Mouse (Mus musculus) kidney, embryonic 16.5 days (tissue): Measurements from ENCODE around the gene Lgals3bp. TPM values are rescaled to one million over a fixed set of nuclear protein-coding genes. Genes with fewer than 3 reads are reported as not detected.
A peak's percentile ranks its signal among the peaks of the same experiment; 100 is the strongest.

Experiments used
- ATAC-seq: fragments of 200-750 bp; cut with Nextera tagmentation; 2 replicates; pipeline ENCODE4 v1.8.0; 2017; ENCODE audit warnings: moderate TSS enrichment; ENCODE audit not compliant: low FRiP score, low TSS enrichment
- H3K27ac ChIP-seq: fragments of 300-500 bp; sonication (generic); 2 replicates; pipeline ENCODE4 v1.5.1; 2014; ENCODE audit warnings: low read length
- H3K27me3 ChIP-seq: fragments of 300-500 bp; sonication (generic); 2 replicates; pipeline ENCODE4 v1.6.1; 2014; ENCODE audit warnings: low read length, control low read depth, mixed read lengths; ENCODE audit not compliant: insufficient read depth
- H3K36me3 ChIP-seq: fragments of 300-500 bp; sonication (generic); 2 replicates; pipeline ENCODE4 v1.6.1; 2014; ENCODE audit warnings: low read length, control low read depth, mixed read lengths; ENCODE audit not compliant: insufficient read depth
- H3K4me1 ChIP-seq: fragments of 300-500 bp; sonication (generic); 2 replicates; pipeline ENCODE4 v1.6.1; 2014; ENCODE audit warnings: low read length, control low read depth, mixed read lengths; ENCODE audit not compliant: insufficient read depth
- H3K4me2 ChIP-seq: fragments of 300-500 bp; sonication (generic); replicated peaks from 2 replicates; pipeline ENCODE4 v1.6.1; 2014; ENCODE audit warnings: low read depth, low read length
- H3K4me3 ChIP-seq: fragments of 300-500 bp; sonication (generic); 2 replicates; pipeline ENCODE4 v1.5.1; 2014; ENCODE audit warnings: mild to moderate bottlenecking, low read length
- H3K9ac ChIP-seq: fragments of 300-500 bp; sonication (generic); replicated peaks from 2 replicates; pipeline ENCODE4 v1.6.1; 2014; ENCODE audit warnings: low read length
- H3K9me3 ChIP-seq: fragments of 300-500 bp; sonication (generic); 2 replicates; pipeline ENCODE4 v1.6.1; 2016; ENCODE audit warnings: low read length, control low read depth
- WGBS: fragments of 180-500 bp; shearing (Covaris S2); extraction: QIAGEN DNeasy Blood & Tissue Kit; methylation state at CpG from one replicate; pipeline ENCODE4 v1.1.7; 2014; 5-methylcytosine and 5-hydroxymethylcytosine counted together
- polyA plus RNA-seq: library from polyadenylated mRNA; unstranded; fragments of >200 nt; fragmentation: Nextera tagmentation; extraction: Ambion mirVana; gene quantifications from 2 replicates; pipeline ENCODE4 v1.2.1, GENCODE M21; 2015

Gene Lgals3bp
- polyA plus RNA-seq, 1 experiment from 2014 or later: 14.9 TPM

DNA sequence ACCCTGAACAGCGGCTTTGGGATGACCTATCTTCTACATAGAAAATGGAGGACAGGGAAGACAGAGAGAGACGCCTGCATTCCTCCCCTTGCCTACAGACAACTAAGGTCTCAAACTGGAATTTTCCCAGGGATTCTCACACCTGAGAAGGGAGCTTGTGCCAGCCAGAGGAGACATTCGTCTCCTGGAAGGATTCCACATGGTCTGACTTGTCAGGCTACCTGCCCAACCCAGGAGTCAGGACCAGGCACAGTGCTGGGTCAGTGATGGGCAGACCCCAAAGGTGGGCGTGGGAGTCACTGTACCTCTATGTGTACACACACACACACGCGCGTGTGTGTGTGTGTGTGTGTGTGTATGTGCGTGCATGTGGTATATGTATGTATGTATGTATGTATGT, 3.4 kb upstream of the Lgals3bp start:
- Histone ChIP-seq H3K27ac (no peak overlapping the region; the same call in 1 of the 2 replicates), H3K9me3 (no peaks in the 10 kb centered on the region), H3K4me3 (no peak overlapping the region), H3K9ac (no peak overlapping the region), H3K27me3 (no peaks in the 10 kb centered on the region), H3K36me3 (peaks cover 37% of the 10 kb centered on the region), H3K4me1 (peaks cover 40% of the 10 kb centered on the region), H3K4me2 (no peak overlapping the region)
- no peak for ATAC-seq
- 90% methylated on average over 8 of the region's 8 CpGs for WGBS

DNA sequence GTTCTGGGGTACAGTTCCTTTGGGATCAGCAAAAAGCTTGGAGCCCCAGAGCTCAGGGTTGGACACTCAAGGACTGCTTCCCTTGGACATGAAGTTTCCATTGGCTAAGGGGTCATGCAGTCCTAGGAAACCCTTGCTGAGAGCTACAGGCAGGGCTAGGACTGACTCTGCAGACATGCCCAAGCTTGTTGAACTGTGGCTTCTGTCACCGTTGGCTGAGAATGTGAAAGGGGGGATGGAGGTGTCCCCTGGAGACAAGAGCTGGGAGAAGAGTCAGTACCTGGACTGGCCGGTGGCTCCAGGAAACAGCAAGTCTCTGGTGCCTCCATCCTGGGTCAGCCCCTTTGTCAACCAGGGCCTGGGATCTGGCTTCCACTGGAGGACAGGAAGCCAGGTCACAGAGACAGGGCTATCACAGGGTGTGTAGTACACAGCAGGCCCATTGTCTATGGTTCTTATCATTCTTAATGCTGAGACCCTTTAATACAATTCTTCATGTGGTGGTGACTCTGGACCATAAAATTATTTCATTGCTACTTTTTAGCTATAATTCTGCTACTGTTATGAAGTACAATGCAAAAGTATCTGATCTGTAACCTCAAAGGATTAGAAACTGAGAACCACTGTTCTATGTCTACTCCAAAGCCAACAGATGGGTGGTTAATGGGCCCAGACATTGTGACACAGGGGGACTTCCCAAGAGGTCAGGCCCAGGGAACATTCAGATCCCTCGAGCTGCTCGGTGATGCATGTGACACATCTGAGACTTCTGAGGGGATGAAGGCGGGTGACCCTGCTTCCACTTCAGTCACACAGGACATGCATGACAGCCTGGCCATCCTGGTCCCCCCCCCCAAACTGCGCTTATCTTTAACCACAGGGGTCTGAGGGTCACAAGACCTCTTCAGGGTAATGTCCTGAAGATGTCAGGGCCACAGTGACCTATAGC, 2.3 kb upstream of the Lgals3bp start:
- 49% methylated on average over 6 of the region's 6 CpGs for WGBS
- peaks cover 36% of the 10 kb centered on the region for H3K36me3 ChIP-seq
- no peaks in the 10 kb centered on the region for H3K9me3 ChIP-seq
- H3K27me3 ChIP-seq: no peaks in the 10 kb centered on the region
- H3K9ac ChIP-seq: no peak overlapping the region
- H3K27ac ChIP-seq: 0 out of 2 replicates have a peak overlapping the region, but pooled peaks have one; percentile 43
- no peak overlapping the region for H3K4me3 ChIP-seq
- peaks cover 45% of the 10 kb centered on the region for H3K4me1 ChIP-seq
- no peak overlapping the region for H3K4me2 ChIP-seq
- ATAC-seq: no peak

GRCm38 (mm10) chr11:118403183-118403582, 1.3 kb upstream of the Lgals3bp start:
- peaks cover 27% of the 10 kb centered on the region for H3K36me3 ChIP-seq
- no peak overlapping the region for H3K4me3 ChIP-seq
- H3K9me3 ChIP-seq: no peaks in the 10 kb centered on the region
- no peak overlapping the region for H3K9ac ChIP-seq
- H3K27me3 ChIP-seq: no peaks in the 10 kb centered on the region
- ATAC-seq: no peak
- peaks cover 45% of the 10 kb centered on the region for H3K4me1 ChIP-seq
- H3K27ac ChIP-seq: no peak overlapping the region
- no peak overlapping the region for H3K4me2 ChIP-seq
- WGBS: 79% methylated on average over 2 of the region's 2 CpGs

DNA sequence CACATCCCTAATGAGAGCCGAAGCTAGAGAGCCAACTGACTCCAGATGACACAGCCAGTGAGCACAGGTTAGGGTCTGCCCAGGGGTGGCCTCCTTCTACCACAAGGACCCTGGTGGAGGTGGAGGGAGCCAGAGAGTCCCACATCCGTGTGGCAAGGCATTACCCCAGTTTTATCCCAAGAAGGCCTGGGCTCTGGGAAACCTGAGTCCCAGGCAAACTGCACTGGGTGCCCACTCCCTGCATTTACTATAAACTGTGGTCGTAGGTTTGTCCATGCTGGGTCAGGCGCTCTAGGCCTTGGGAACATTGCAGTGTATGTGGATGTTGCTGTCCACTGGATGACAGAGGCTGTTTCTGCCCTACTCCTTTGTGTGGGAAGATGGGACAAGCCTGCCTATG, 697 bp downstream of the Lgals3bp start:
- peak overlapping the region; percentile 3; the same call in 1 of the 2 replicates for H3K4me2 ChIP-seq
- H3K27me3 ChIP-seq: no peaks in the 10 kb centered on the region
- ATAC-seq: peak; percentile 8; the same call in 1 of the 2 replicates
- 77% methylated on average over 4 of the region's 4 CpGs for WGBS
- peaks cover 7% of the 10 kb centered on the region; the same call in 1 of the 2 replicates for H3K36me3 ChIP-seq
- H3K4me3 ChIP-seq: no peak overlapping the region
- no peaks in the 10 kb centered on the region for H3K9me3 ChIP-seq
- H3K4me1 ChIP-seq: peaks cover 42% of the 10 kb centered on the region
- H3K27ac ChIP-seq: peak overlapping the region; percentile 84
- peak overlapping the region; percentile 29 for H3K9ac ChIP-seq

DNA sequence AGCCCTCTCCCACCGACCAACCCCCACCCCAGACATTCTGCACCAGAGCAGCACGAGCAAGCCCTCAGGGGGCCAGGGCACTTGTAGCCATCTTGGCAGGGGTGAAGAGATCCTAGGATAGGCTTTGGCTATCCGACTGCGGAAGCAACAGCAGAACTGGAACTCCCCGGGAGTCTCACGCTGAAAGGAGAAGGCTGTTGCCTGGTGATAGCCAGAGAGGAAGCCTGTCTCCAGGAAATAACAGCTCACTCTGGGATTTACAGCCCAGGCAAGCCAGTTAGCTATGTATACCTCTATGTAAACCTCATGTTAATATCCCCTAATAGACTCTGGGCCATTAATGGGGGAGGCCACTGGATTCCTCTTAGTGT, 1.3 kb downstream of the Lgals3bp start:
- 16% methylated on average over 6 of the region's 6 CpGs for WGBS
- H3K4me2 ChIP-seq: peak overlapping the region; percentile 13; the same call in 1 of the 2 replicates
- peak overlapping the region; percentile 84 for H3K27ac ChIP-seq
- peak; percentile 28; the same call in 1 of the 2 replicates for ATAC-seq
- no peaks in the 10 kb centered on the region for H3K9me3 ChIP-seq
- H3K4me3 ChIP-seq: no peak overlapping the region
- H3K4me1 ChIP-seq: peaks cover 42% of the 10 kb centered on the region
- H3K27me3 ChIP-seq: no peaks in the 10 kb centered on the region
- H3K36me3 ChIP-seq: 0 out of 2 replicates have a peak, but pooled peaks cover 7% of the 10 kb centered on the region
- peak overlapping the region; percentile 56 for H3K9ac ChIP-seq

- Histone ChIP-seq H3K9ac (peak overlapping the region; percentile 56), H3K27ac (peak overlapping the region; percentile 84), H3K36me3 (0 out of 2 replicates have a peak, but pooled peaks cover 5% of the 10 kb centered on the region), H3K9me3 (no peaks in the 10 kb centered on the region), H3K4me3 (no peak overlapping the region), H3K4me2 (peak overlapping the region; percentile 13; the same call in 1 of the 2 replicates), H3K4me1 (peaks cover 42% of the 10 kb centered on the region), H3K27me3 (no peaks in the 10 kb centered on the region)
- ATAC-seq: no peak
- WGBS: 59% methylated on average over 5 of the region's 5 CpGs
These were observed 1.9 kb downstream of the Lgals3bp start for GRCm38 (mm10) chr11:118399891-118400565.

DNA sequence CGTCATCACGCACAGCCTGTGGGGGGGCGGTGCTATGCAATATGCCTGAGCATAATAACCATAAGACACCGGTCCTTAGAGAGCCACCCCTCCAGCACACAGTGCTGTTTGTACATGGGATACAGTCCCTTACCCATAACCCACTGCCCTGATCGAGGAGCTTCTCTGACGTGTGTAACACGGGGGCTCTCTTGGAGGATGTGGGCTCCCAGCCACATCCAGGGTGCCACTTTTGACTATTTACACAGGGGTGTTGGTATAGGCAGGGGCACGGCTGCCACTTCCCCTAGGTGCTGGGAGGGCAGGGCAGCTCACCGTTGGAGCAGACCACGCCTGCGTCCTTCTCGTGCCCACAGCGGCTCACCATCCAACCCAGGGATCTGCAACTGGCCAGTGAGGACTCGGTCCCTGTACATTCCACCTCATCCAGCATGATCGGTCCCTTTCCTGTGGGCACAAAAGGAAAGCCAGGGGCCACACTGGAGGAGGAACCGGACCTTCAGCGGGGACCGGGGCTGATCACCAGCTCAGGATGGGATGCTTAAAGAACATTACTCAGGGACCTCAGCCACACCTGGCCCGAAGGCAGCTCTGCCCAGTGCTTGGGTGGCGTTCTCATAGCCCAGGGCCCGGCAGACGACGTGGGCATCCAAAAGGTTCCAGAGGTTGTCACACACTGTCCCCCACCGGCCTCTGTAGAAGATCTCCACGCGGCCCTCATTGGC, 3.9 kb downstream of the Lgals3bp start:
- H3K27ac ChIP-seq: no peak overlapping the region
- H3K9ac ChIP-seq: no peak overlapping the region
- WGBS: 93% methylated on average over 26 of the region's 26 CpGs
- no peak overlapping the region for H3K4me3 ChIP-seq
- no peak for ATAC-seq
- H3K36me3 ChIP-seq: 0 out of 2 replicates have a peak, but pooled peaks cover 5% of the 10 kb centered on the region
- H3K9me3 ChIP-seq: no peaks in the 10 kb centered on the region
- H3K4me1 ChIP-seq: peaks cover 28% of the 10 kb centered on the region
- H3K27me3 ChIP-seq: no peaks in the 10 kb centered on the region
- H3K4me2 ChIP-seq: no peak overlapping the region

DNA sequence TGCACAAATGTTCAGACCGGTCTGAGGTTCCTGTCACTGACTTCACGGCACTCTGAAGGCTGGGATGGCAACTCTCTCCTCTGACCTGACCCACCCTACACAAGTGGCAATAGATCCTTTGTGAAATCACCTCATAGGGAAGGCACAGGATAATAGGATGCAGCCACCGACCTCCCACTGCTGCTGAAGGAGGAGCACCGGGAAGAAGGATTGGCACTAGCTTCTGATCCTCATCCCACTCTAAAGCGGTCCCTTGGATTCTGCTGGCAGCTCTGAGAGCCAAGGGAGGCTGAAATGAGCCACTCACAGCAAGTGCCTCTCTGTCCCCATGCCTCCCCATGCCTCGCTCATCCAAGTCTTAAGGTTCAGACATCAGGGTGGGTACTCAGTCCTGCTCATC, 7.4 kb downstream of the Lgals3bp start:
- 51% methylated on average over 6 of the region's 6 CpGs for WGBS
- H3K4me3 ChIP-seq: no peak overlapping the region
- no peak overlapping the region for H3K4me2 ChIP-seq
- H3K9ac ChIP-seq: no peak overlapping the region
- no peak overlapping the region for H3K27ac ChIP-seq
- no peaks in the 10 kb centered on the region for H3K4me1 ChIP-seq
- no peaks in the 10 kb centered on the region for H3K27me3 ChIP-seq
- no peak for ATAC-seq
- H3K9me3 ChIP-seq: no peaks in the 10 kb centered on the region
- H3K36me3 ChIP-seq: 0 out of 2 replicates have a peak, but pooled peaks cover 5% of the 10 kb centered on the region

DNA sequence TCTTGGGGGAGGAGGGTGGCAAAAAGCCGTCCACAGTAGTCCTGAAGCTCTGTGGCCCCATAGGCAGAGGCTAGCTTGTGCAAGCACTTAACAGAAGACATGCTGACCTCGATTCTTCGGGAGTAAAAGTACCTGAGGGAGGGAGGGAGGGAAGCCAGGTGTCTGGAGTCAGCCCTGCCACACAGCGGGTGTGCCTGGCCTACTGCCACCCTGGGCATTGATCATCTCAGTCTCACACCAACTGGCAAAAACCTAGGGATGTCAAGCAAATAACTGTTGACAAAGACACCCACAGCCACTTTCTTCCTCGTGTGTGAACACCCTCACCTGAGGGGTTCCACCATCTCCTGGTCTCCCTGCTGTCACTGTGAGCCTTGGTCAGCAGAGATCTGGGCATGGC, 7.9 kb downstream of the Lgals3bp start:
- WGBS: 76% methylated on average over 5 of the region's 5 CpGs
- no peak for ATAC-seq
- H3K36me3 ChIP-seq: 0 out of 2 replicates have a peak, but pooled peaks cover 5% of the 10 kb centered on the region
- H3K4me3 ChIP-seq: no peak overlapping the region
- H3K9ac ChIP-seq: no peak overlapping the region
- H3K27ac ChIP-seq: no peak overlapping the region
- no peak overlapping the region for H3K4me2 ChIP-seq
- H3K4me1 ChIP-seq: no peaks in the 10 kb centered on the region
- no peaks in the 10 kb centered on the region for H3K27me3 ChIP-seq
- H3K9me3 ChIP-seq: no peaks in the 10 kb centered on the region
